ENCODE assay signal across 12 mouse cellular contexts in genomic region chr6:34543303-34544206, GRCm38 (mm10). TPM values are rescaled to one million over a fixed set of nuclear protein-coding genes. Genes with fewer than 3 reads are reported as not detected.
DNase-seq lines count a peak whose midpoint lies in the region; ATAC-seq and TF ChIP-seq lines count a peak whose summit lies in the region.
"Had no signal": no experiment of that assay in that cellular context is flagged by ENCODE, and none has a peak within 500 bp of the region (broad histone marks: within the 10 kb centered on the region; RNA-seq: fewer than 3 reads in every experiment).

No protein-coding gene starts in this region.

- no peak for TF ChIP-seq CTCF in thymus, adult 2 months (IDR thresholded peaks at IDR 0.05; ENCODE audit: borderline replicate concordance, control insufficient read depth, extremely low read depth, insufficient read depth, low read length, poor library complexity)

- H3K4me3 ChIP-seq in embryonic facial prominence, embryonic 15.5 days (replicated peaks), result no peak overlapping the region
- no peak overlapping the region for H3K4me3 ChIP-seq in thymus, adult 2 months (ENCODE audit: control insufficient read depth, insufficient read depth, low read length)
- H3K4me3 ChIP-seq: erythroblast, embryonic 14.5 days; liver, embryonic 15.5 days had no signal

- no peak; the same call in 1 of the 2 replicates for ATAC-seq in embryonic facial prominence, embryonic 15.5 days (ENCODE audit: insufficient number of reproducible peaks, low FRiP score, low TSS enrichment, low read depth)

- no peaks in the 10 kb centered on the region for H3K36me3 ChIP-seq in embryonic facial prominence, embryonic 15.5 days
- no peaks in the 10 kb centered on the region for H3K36me3 ChIP-seq in thymus, adult 2 months (ENCODE audit: control insufficient read depth, insufficient read depth, low read length)
- H3K36me3 ChIP-seq: G1E; liver, embryonic 15.5 days had no signal

- H3K4me1 ChIP-seq in embryonic facial prominence, embryonic 15.5 days, result peaks cover 30% of the 10 kb centered on the region
- no peaks in the 10 kb centered on the region for H3K4me1 ChIP-seq in thymus, adult 2 months (replicated peaks; ENCODE audit: control insufficient read depth, insufficient read depth, low read length)
- H3K4me1 ChIP-seq: liver, embryonic 15.5 days had no signal

- WGBS in embryonic facial prominence, embryonic 15.5 days, result 30% methylated on average over 21 of the region's 21 CpGs
- 82% methylated on average over 21 of the region's 21 CpGs for WGBS in thymus, adult 2 months

- peak overlapping the region; percentile 22 for H3K4me2 ChIP-seq in embryonic facial prominence, embryonic 15.5 days (replicated peaks)
- H3K4me2 ChIP-seq: liver, embryonic 15.5 days had no signal

- TF ChIP-seq POLR2A in thymus, adult 2 months (IDR thresholded peaks at IDR 0.05; ENCODE audit: control insufficient read depth, extremely low read depth, insufficient read depth, low read length, poor library complexity), result no peak

- H3K9ac ChIP-seq in embryonic facial prominence, embryonic 15.5 days, result no peak overlapping the region
- H3K9ac ChIP-seq: liver, embryonic 15.5 days had no signal

- H3K27me3 ChIP-seq in embryonic facial prominence, embryonic 15.5 days, result no peaks in the 10 kb centered on the region
- no peaks in the 10 kb centered on the region for H3K27me3 ChIP-seq in thymus, adult 2 months (ENCODE audit: control insufficient read depth, insufficient read depth, low read length)

- no peaks in the 10 kb centered on the region for H3K9me3 ChIP-seq in embryonic facial prominence, embryonic 15.5 days (replicated peaks)
- H3K9me3 ChIP-seq: G1E; liver, embryonic 15.5 days had no signal

- peak overlapping the region; percentile 68 for H3K27ac ChIP-seq in embryonic facial prominence, embryonic 15.5 days (replicated peaks)
- H3K27ac ChIP-seq in thymus, adult 2 months (ENCODE audit: control insufficient read depth, insufficient read depth, low read length), result no peak overlapping the region
- H3K27ac ChIP-seq: liver, embryonic 15.5 days had no signal

- DNase-seq in layer of hippocampus, adult 9-11 months, result peak; percentile 11
- no peak for DNase-seq in layer of hippocampus, adult 9-10 months (ENCODE audit: low spot score)
- DNase-seq in kidney, adult 9 months, result peak; percentile 20
- peak; percentile 18 for DNase-seq in retina, embryonic 14.5 days (ENCODE audit: low spot score)
- no peak for DNase-seq in right cerebral cortex, postnatal 36 days (ENCODE audit: low spot score in 2 of 2)
- no peak for DNase-seq in thymus, adult 2 months
- DNase-seq in urinary bladder, postnatal 4 days (ENCODE audit: low spot score in 2 of 2), result no peak
- DNase-seq: thymus, postnatal 25 days had no signal

RNA-seq across cellular contexts. Expression of gene Cald1, which starts 54.7 kb away (rescaled TPM):
- 290 and 306 TPM in 2 replicates for polyA plus RNA-seq in embryonic facial prominence, embryonic 15.5 days (2015; fragmentation: Nextera tagmentation; extraction: Ambion mirVana)
- 3.4 and 4.4 TPM in 2 replicates for polyA plus RNA-seq in thymus, adult 2 months (2012; rRNA removed)
- polyA plus RNA-seq: G1E had no signal

Comparison
In these comparisons a context has a peak if more than half of its experiments do, and no peak if none do; other contexts are left out.
1. DNase-seq: peak in layer of hippocampus, adult 9-11 months (single experiment), kidney, adult 9 months (single experiment) and retina, embryonic 14.5 days (single experiment); none in layer of hippocampus, adult 9-10 months (single experiment), right cerebral cortex, postnatal 36 days (0 of 2), thymus, adult 2 months (single experiment) and urinary bladder, postnatal 4 days (0 of 2).
2. RNA of gene Cald1, which starts 54.7 kb away (polyA plus RNA-seq): 290 to 306 TPM in embryonic facial prominence, embryonic 15.5 days; 3.4 to 4.4 TPM in thymus, adult 2 months; every median in the first group is over 10 times any median in the second.